ENCODE assay signal across 13 mouse cellular contexts in genomic region chr14:37208256-37208655, GRCm38 (mm10).
DNase-seq lines count a peak whose midpoint lies in the region.
"Had no signal": no experiment of that assay in that cellular context is flagged by ENCODE, and none has a peak within 500 bp of the region (broad histone marks: within the 10 kb centered on the region; RNA-seq: fewer than 3 reads in every experiment).

No protein-coding gene starts in this region.

- DNase-seq in frontal cortex, adult 2 months (ENCODE audit: extremely low spot score in 1 of 2, low spot score in 1 of 2): peak; percentile 14 to 65
- no peak for DNase-seq in frontal cortex, postnatal 10 days (ENCODE audit: low spot score in 2 of 2)
- peak; percentile 9 for DNase-seq in layer of hippocampus, adult 9-11 months
- DNase-seq in layer of hippocampus, postnatal 36 days: no peak
- peak; percentile 68 for DNase-seq in brain, adult 2 months (ENCODE audit: low read depth, low spot score)
- peak; percentile 43 for DNase-seq in telencephalon, adult 2 months (ENCODE audit: low read depth, low spot score)
- DNase-seq: adrenal gland, adult 2 months; adrenal gland, postnatal 25 days; cerebellum, adult 2 months; cerebellum, postnatal 10 days; gastrocnemius, postnatal 14 days; heart, adult 2 months; heart, postnatal 14 days had no signal

Comparison
In these comparisons a context has a peak if more than half of its experiments do, and no peak if none do; other contexts are left out.
1. DNase-seq: peak in frontal cortex, adult 2 months (2 of 2), layer of hippocampus, adult 9-11 months (single experiment), brain, adult 2 months (single experiment) and telencephalon, adult 2 months (single experiment); none in frontal cortex, postnatal 10 days (0 of 2) and layer of hippocampus, postnatal 36 days (0 of 2).